Mouse (Mus musculus) layer of hippocampus, adult 9-10 months (tissue): ENCODE results near the gene Chmp3.

ENCODE experiments used
- DNase-seq: peaks from one replicate; pipeline ENCODE4 v3.0.0; 2022; ENCODE audit warnings: low spot score

Gene Chmp3

GRCm38 (mm10) chr6:71608994-71609393 lies 65.4 kb downstream of the Chmp3 start:
- no peak for DNase-seq

- DNase-seq, result no peak
Observed at GRCm38 (mm10) chr6:71609968-71610367, 66.4 kb downstream of the Chmp3 start.

- no peak for DNase-seq
Observed at GRCm38 (mm10) chr6:71613225-71613624, 69.6 kb downstream of the Chmp3 start.

DNA sequence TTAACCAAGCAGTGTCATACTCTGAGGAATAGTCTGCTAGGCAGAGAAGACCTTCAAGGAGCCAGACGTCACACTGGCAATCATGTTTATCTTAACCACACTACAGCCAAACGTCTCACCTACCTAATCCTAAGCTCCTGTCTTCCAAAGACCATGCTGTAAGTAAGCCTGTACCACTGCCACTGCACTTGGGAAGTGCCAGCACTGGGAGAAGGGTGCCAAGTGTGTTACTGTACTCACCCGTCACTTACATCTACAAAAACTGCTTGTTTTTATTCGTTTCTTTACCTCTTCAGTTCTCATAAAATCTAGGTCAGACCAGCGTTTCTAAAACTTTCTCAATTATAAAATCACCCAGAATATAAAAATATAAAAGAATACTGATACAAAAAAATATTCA lies 73.4 kb downstream of the Chmp3 start:
- DNase-seq, result no peak

DNA sequence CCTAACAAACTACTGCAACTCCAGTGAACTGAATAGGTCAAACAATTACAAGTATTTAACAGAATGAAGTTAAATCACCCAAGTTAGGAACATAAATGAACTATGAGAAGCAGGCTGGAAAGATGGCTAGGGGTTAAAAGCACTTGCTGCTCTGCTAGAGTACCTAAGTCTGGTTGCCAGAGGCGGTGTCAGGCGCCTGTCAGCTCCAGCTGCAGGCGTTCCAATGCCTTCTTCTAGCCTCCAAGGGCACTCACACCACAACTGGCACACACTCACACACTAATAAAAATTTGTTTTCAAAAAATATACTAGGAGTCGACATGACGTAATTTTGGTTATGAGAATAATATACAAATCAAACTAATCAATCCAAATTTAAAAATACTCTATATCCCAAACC lies 78.0 kb downstream of the Chmp3 start:
- DNase-seq, result no peak

- DNase-seq, result no peak
Observed at GRCm38 (mm10) chr6:71621981-71622380, 78.4 kb downstream of the Chmp3 start.

DNA sequence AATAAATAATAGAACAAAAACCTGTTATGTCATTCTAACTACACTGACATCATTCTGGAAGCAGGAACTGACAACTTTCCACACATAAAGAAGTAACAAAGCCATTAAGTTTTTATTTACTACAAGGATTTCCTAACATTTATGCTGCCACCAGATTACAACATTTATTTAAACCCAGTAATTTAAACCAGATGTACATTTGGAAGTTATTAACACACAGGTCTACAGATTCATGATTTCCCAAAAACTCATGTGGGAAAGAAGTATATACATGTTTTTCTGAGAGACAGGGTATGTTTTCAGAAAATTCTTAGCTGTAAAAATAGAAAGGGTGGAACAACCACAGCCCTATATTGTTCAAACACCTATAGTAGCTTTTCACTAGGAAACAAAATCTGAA lies 81.1 kb downstream of the Chmp3 start:
- DNase-seq, result no peak

- DNase-seq, result no peak
Observed at GRCm38 (mm10) chr6:71625984-71626383, 82.4 kb downstream of the Chmp3 start.

DNA sequence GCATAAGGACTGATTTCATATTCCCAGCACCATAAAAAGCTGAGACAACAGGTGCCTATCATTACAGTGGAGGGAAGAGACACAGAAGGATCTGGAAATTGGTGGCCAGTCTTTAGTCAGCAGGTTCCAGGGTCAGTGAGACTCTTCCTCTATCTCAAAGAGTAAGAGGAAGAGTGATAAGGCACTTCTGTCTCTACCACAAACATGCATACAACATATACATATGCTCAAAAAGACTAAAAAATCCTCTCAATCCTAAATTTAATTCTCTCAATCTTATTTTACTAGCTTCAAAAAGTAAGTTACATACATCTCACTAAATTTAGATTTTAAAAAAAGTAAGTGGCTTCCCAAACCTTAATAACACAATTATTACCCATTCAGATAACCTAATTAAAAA lies 83.7 kb downstream of the Chmp3 start:
- DNase-seq, result no peak

DNA sequence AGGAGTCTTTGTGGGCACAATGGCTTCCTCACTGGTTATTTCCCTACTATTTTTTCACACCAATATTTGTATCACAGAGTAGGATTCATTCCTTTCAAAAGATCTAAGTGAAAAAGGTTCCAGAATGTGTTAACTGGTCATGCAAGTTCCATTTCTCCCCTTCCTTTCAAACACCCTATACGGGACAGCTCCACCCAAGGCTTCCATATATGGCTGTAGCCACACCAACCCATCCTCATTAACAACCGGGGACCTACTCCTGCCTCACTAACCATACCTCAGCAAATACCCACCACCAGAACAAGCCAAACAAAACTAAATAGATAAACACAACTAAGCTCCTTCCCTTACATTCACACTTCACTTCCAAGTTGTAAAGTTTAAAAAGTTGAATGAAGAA lies 87.6 kb downstream of the Chmp3 start:
- DNase-seq, result no peak

DNA sequence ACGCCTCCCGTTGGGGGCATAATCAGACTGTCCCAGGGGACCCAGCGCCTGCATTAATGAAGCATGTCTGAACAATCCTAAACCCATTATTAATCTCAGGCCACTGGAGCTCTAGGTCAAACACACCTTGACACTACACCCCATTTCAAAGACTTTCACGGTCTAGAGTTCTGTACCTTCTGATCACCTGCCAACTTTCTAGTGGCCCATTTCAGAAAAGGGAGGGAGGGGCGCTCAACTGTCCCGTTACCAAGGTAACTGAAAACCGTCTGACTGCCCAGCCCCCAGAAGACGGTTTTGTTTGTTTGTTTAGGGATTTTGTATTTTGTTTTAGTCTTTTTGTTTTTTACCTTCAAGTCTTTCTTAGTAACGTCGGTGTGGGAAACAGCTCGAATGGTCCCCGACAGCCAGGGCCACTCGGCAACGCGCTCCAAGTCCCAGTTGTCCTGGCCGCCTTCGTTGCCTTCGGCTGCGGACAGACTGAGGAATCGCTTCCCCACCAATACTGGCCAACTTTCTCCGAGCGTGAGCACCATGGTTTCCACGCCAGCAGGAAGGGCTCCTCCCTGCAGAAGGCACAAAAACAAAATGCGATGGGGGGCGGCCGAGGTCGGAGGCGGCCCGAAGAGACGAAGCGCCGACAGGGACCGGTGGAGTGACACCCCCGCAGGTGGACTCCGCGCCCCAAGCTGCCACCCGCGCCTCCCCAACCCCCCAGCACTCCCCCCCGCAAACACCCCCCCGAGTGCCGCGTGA lies 88.3 kb downstream of the Chmp3 start:
- no peak for DNase-seq
